25 mouse cellular contexts compared by ENCODE assay signal in genomic region chr5:67739261-67739660, GRCm38 (mm10).
"Had no signal": no experiment of that assay in that cellular context is flagged by ENCODE, and none has a peak within 500 bp of the region (broad histone marks: within the 10 kb centered on the region; RNA-seq: fewer than 3 reads in every experiment).

No protein-coding gene starts in this region.

- ATAC-seq: hindbrain, embryonic 16.5 days; inflammation-experienced regulatory T-cells, adult 6 months; intestine, embryonic 15.5 days; intestine, postnatal 0 days had no signal

- H3K4me2 ChIP-seq: heart, embryonic 12.5 days; hindbrain, embryonic 12.5 days; hindbrain, embryonic 14.5 days; intestine, embryonic 15.5 days; limb, embryonic 12.5 days; liver, embryonic 11.5 days; liver, embryonic 13.5 days had no signal

- H3K4me1 ChIP-seq: heart, embryonic 10.5 days; heart, embryonic 12.5 days; hindbrain, embryonic 10.5 days; hindbrain, embryonic 12.5 days; intestine, embryonic 15.5 days; limb, embryonic 12.5 days; liver, embryonic 13.5 days had no signal

- H3K27me3 ChIP-seq: heart, embryonic 12.5 days; hindbrain, embryonic 12.5 days; intestine, embryonic 15.5 days; liver, embryonic 13.5 days had no signal

- H3K36me3 ChIP-seq: intestine, embryonic 15.5 days; limb, embryonic 10.5 days; limb, embryonic 12.5 days had no signal

- H3K9ac ChIP-seq: heart, embryonic 12.5 days; hindbrain, embryonic 12.5 days; hindbrain, embryonic 14.5 days; intestine, embryonic 15.5 days; limb, embryonic 12.5 days; liver, embryonic 13.5 days had no signal

- DNase-seq: gastrocnemius, postnatal 25 days; heart, adult 18-20 months; heart, postnatal 10 days; heart, postnatal 4 days; kidney, adult 18-20 months; kidney, adult 8-10 months; kidney, postnatal 10 days; kidney, postnatal 25 days; kidney, postnatal 4 days; liver; liver, embryonic 13.5 days had no signal

- H3K27ac ChIP-seq: heart, embryonic 10.5 days; hindbrain, embryonic 10.5 days; hindbrain, embryonic 12.5 days; hindbrain, embryonic 14.5 days; intestine, embryonic 15.5 days; layer of hippocampus, adult 2 months; left cerebral cortex, adult 2 months; limb, embryonic 10.5 days; limb, embryonic 12.5 days; liver, embryonic 13.5 days had no signal

- H3K4me3 ChIP-seq: heart, embryonic 10.5 days; heart, embryonic 12.5 days; hindbrain, embryonic 10.5 days; hindbrain, embryonic 12.5 days; intestine, embryonic 15.5 days; layer of hippocampus, adult 2 months; left cerebral cortex, adult 2 months; limb, embryonic 10.5 days; limb, embryonic 12.5 days; liver, embryonic 13.5 days had no signal

- H3K9me3 ChIP-seq: heart, embryonic 10.5 days; hindbrain, embryonic 12.5 days; intestine, embryonic 15.5 days; limb, embryonic 10.5 days; liver, embryonic 13.5 days had no signal
